Mouse (Mus musculus): ENCODE results near the gene Aldh3a2.
A peak's percentile ranks its signal among the peaks of the same experiment; 100 is the strongest.
"Not testable (repeated sequence)": the region's sequence is repeated elsewhere in the genome, so short reads cannot be mapped to it uniquely, and the experiment has no call there.

The Aldh3a2 gene

GRCm38 (mm10) chr11:61208316-61208715 lies 58.9 kb downstream of the Aldh3a2 start:
- DNase-seq: no peak

DNA sequence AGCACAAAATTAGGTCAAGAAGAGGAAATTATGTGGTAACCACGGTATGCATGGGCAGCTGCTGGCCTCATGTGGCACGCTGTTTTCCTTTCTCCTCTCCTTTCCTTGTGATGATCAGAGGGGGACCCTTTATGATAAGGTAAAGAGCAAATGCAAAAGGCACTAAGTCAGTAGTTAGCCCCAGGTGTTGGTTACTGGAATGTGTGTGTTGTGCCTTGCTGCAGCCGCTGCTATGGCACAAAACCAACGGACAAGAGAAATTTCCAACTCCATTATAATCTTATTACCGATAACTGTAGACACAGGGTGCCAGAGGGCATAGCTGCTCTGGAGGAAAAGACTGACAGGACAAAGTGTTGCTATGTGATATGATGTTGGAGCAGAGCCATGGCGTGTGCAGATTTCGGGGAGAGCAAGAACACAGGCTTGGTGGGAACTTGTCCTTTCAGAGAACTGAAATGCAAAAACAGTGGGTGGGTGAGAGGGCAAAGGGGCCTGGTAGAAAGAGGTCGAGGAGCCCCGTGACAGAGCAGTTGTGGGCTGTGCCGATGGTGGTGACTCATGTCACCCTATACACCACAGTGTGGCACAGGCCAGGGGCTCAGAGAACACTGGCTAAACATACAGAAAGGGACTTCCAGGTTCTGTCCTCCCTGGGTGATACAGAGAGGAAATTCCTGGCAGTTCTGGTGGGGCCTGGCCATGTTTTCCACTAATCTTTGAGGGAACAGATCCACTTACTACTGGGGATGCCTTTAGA lies 59.6 kb downstream of the Aldh3a2 start, which contains the start of gene Aldh3a1:
Gene Aldh3a1, plus strand, starts transcription at position 51 of the 760 bp plus-strand sequence.
- no peak for DNase-seq

GRCm38 (mm10) chr11:61206136-61206535 lies 61.1 kb downstream of the Aldh3a2 start:
- DNase-seq: no peak

DNA sequence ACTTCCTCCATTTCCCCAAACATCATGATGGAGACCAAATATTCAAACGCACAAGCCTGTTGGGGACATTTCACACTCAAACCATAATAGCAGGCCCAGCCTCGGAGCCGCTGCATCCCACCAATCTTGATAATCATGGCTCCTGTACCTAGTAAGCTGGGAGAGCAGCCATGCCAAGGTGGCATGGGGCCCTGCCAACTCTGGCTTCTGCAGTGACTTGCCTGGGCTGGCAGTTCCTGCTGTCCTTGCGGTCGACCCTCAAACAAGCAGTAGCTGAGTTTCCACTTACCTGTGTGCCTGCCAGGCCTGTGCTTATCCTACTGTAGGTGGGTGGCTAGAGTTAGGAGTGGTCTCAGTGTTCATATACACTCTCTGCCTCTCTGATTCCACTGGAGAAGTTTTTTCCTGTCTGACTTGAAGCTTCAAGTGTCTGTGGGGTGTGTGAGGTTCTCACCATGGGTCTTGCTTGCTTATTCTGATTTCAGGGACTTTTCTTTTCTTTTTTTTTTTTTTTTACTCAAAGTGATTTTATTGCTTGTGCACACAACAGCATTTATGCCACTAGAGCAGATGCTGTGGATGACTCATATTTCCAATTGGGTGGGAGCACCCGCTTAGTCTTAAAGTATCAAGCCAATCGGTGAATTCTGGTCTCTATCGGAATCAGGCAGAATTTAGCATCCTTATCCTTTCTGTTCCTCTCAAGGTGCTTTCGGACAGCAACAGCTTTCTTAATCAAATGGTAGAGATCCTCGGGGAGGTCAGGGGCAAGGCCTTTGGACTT lies 61.9 kb downstream of the Aldh3a2 start:
- DNase-seq: no peak

- DNase-seq: no peak
Observed at GRCm38 (mm10) chr11:61202810-61203209, 64.5 kb downstream of the Aldh3a2 start.

GRCm38 (mm10) chr11:61202186-61202585 lies 65.1 kb downstream of the Aldh3a2 start:
- DNase-seq: no peak

DNA sequence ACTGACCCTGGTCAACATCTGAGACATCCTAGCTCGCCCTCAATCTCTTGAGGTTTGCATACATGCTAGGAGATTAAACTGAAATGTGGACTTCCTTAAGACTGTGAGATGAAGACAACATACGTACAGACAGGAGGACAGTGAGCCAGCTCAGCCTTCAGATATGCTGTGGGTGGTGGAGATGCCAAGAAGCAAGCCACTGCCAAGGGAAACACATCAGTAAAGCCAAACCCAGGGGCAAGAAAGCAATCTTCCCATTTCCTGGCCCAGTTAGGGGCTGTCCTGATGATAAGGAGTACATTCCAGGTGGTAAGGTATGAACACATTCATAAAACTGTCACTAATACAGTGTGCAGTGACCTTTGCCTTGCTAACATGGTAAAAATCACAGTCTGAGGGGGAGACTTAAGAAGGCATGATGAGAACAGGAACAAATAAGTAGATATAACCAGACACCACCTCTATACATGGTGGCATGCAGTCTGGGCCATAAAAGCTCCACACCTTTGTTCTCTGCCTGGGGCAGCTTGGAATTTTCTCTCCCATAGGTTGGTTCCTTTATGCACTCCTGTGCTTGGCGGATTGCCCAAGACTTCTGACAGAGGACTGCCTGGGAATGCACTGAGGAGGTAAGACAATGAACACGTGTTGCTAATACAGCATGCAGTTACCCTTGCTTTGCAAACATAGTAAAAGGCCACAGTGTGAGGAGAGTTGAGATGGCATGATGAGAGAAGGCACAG lies 67.5 kb downstream of the Aldh3a2 start:
- no peak for DNase-seq

- no peak for DNase-seq
Observed at GRCm38 (mm10) chr11:61197935-61198334, 69.3 kb downstream of the Aldh3a2 start.

GRCm38 (mm10) chr11:61196616-61197353 lies 70.5 kb downstream of the Aldh3a2 start:
- DNase-seq: no peak

DNA sequence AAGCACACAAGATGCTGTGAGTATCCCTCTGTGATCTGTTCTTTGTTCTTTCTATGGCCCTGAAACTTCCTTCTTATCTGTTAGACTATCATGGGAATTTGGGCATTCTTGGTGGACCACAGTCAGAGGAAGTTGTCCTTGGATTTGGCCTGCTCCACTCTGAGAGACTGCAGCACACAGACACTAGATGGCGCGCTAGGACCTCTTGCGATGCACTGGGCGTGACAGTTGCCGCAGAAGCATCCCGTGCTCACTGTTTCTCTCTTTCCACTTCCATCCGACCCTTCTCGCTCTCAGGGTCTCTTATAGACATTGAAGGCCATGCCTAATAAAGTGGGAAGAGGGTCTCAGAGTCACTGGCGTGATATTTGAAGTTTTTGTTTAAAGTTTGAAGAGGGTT lies 73.9 kb downstream of the Aldh3a2 start:
- peak; percentile 82 for DNase-seq

DNA sequence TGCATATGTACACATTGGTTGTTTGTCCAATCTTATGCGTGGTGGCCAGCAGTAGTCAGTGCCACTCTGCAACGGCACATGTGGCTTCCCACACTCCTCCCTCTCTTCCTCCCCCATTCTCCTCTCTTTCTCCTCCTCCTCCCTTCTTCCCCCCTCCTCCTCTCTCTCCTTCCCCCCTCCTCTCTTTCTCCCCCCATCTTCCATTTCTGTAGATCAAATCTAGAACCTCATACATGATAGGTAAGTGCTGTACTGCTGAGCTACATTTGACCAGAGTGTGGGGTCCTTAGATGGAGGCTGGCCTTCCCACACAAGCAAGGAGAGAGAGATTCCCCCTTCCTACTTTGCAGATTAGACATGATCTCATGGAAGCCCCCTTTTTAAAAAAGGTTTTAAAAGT lies 74.5 kb downstream of the Aldh3a2 start:
- no peak for DNase-seq

DNA sequence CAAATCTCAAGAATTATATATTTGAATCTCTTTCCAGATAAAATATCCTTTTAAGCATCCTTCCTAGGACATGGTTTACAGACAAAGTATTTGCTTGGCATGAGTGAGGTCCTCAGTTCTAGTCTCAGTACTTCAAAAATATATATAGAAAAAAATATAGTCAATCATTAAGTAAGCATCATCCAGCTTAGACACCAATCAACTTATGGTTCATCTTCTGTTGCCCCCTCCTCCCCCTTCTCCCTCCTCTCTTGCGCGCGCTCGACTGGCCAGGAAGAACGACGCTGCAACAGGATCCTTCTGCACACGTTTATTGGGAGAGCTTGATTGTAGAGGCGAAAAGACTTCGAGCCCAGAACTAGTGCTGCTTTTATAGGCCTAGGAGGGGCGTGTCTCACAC lies 75.1 kb downstream of the Aldh3a2 start:
- DNase-seq: not testable (repeated sequence)

DNA sequence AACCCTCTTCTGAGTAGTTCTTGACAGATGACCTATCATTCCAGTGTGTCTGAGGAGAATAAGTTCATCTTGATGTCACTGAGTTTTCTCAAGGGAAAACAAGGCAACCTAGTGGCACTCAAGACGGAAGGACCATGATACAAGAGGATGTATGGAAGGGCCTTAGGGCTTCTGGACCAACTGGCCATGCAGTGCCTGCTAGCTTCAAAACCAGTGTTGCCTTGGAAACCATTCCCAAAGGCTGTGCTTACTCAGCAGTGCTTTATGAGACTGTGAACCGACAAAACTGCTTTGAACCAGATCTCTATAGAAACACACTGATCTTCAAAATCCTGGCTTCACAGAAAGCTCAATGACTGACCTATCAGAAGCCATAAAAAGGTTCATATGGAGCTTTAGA lies 76.5 kb downstream of the Aldh3a2 start:
- DNase-seq: no peak

DNA sequence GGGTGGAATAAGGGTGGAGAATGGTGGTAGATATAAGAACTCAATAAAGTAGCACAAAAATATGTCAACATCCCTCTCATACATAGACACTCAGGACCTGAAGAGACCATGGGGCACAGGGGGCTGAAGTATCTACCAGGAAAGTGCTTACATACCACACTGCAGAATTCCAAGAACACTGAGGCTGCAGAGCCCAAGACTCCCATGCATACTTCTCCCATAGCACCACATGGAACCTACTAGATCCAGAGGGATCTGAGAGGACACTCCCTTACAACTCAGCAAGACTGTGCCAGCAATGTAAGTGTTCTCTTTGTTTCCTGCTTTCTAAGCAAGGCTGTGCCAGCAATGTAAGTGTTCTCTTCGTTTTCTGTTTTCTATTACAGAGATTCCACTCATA lies 83.4 kb downstream of the Aldh3a2 start:
- DNase-seq: no peak

- DNase-seq: no peak
Observed at GRCm38 (mm10) chr11:61181624-61182023, 85.6 kb downstream of the Aldh3a2 start.

DNA sequence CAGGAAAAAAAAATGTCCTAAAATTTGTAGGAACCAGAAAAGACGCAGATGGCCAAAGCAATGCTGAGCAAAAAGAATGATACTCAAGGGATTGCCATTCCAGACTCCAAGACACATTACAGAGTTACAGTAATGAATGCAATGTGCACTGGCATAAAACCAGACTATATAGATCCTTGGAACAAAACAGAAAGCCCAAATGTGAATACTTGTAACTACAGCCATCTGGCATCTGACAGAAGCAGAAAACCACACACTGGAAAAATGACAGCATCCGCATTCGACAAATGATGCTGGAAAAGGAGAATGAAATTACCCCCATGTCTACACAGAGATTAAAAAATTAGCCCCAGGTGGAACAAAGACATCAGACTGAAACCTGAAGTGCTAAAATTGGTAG lies 86.9 kb downstream of the Aldh3a2 start:
- DNase-seq: no peak

DNA sequence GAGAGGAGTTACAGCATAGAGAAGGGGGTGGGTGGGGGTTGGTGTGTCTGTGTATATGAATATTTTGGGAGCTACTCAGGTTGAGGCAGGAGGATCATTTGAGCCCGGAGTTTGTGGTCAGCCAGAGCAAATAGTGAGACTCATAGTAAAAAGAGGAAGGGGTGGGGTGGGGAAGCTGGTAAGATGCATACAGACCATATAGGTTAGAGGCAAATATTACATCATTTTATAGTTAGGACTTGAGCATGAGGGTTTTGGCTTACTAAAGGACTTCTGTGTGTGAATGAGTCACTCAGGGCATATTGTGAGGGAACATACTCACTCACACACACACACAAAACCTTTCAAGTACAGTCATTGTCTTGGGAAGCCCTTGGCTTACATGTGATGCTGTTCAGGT lies 90.9 kb downstream of the Aldh3a2 start:
- DNase-seq: no peak

DNA sequence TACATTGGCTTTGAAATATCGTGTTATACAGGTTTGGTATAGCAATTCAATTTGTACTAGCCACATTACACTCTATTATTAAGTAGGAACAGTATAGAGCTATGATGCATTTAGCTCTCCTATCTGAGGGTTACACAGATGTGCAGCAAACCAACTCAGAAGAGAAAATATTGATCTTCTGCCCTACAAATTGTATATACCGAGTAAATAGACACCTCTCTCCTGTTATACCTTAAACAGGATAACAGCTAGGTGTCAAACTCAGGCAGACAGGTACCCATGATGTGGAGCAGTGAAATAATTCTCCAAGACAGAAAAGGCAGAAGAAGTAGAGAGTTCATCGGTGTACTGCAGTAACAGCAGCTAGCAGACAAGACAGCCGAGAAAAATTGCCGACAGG lies 91.5 kb downstream of the Aldh3a2 start:
- DNase-seq: no peak

- peak; percentile 99 for DNase-seq
Observed at GRCm38 (mm10) chr11:61174821-61175658, 92.2 kb downstream of the Aldh3a2 start, which contains the start of gene Usp22. Gene Usp22 (minus strand): TSS chr11:61175055.

DNA sequence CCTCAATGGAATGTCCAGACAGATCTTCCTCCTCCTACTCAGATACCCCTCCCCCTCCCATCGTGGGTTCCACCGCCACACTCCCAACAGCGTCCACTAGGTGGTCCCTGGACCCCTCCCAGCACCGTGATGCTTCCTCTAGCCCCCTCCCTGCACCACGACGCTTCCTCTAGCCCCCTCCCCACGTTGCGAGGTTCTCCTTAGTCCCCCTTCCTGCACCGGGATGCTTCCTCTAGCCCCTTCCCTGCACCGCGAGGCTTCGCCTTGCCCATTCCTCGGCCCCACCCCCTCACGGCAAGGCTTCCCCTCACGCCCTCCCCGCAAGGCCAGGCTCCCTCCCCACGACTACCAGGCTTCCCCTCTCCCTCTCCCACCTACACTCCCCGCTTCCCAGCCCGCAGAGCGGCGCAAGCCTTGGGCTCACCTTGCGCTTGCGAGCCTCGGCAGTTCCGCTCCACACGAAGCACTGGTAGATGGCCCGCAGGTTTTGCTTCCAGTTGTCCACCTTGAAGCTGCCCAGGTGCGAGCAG lies 92.9 kb downstream of the Aldh3a2 start:
- DNase-seq: peak; percentile 64

DNA sequence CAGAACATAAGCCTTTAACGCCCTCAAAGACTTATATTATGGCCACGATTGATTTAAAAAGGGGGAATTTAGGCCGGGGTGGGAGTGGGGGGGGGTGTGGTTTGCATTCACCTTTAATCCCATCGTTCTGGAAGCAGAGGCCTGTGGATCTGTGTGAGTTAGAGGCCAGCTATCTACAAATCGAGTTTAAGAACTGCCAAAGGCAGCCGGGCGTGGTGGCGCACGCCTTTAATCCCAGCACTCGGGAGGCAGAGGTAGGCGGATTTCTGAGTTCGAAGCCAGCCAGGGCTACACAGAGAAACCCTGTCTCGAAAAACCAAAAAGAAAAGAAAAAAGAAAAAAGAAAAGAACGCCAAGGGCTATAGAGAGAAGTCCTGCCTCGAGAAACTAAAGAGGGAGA lies 93.8 kb downstream of the Aldh3a2 start:
- DNase-seq: not testable (repeated sequence)

Data from cerebellum, adult 11 months (tissue).